Mouse (Mus musculus) C2C12 (cell line): ENCODE results near the gene Faap100. TPM values are rescaled to one million over a fixed set of nuclear protein-coding genes. Genes with fewer than 3 reads are reported as not detected.

Experiments
- H3K27me3 ChIP-seq: one replicate; pipeline ENCODE4 v1.6.1; 2011; ENCODE audit not compliant: control insufficient read depth, insufficient read depth, insufficient read length
- H3K36me3 ChIP-seq: one replicate; pipeline ENCODE4 v1.6.1; 2011; ENCODE audit not compliant: control insufficient read depth, insufficient read depth
- H3K4me3 ChIP-seq: one replicate; pipeline ENCODE4 v1.5.1; 2011; ENCODE audit warnings: mild to moderate bottlenecking, control low read depth; ENCODE audit not compliant: poor library complexity, insufficient read depth, severe bottlenecking
- H3K79me2 ChIP-seq: one replicate; pipeline ENCODE4 v1.6.1; 2011; ENCODE audit not compliant: control insufficient read depth, insufficient read depth
- H3K79me3 ChIP-seq: one replicate; pipeline ENCODE4 v1.6.1; 2011; ENCODE audit warnings: low read depth, control low read depth
- H3ac ChIP-seq: one replicate; pipeline ENCODE3; 2011; ENCODE audit warnings: low read depth; ENCODE audit not compliant: control insufficient read depth, insufficient read length
- CEBPB ChIP-seq: IDR thresholded peaks from one replicate; pipeline ENCODE4 v1.6.1; 2011; ENCODE audit warnings: low read depth, mild to moderate bottlenecking, control low read depth, moderate library complexity
- CTCF ChIP-seq: IDR thresholded peaks from one replicate; pipeline ENCODE4 v1.5.1; 2011; ENCODE audit not compliant: control insufficient read depth, insufficient read depth, insufficient read length
- FOSL1 ChIP-seq: IDR thresholded peaks from one replicate; pipeline ENCODE4 v1.8.0; 2011; ENCODE audit warnings: mild to moderate bottlenecking, low read length; ENCODE audit not compliant: poor library complexity, insufficient read depth, severe bottlenecking
- MAX ChIP-seq: IDR thresholded peaks from one replicate; pipeline ENCODE4 v1.6.1; 2011; ENCODE audit warnings: mild to moderate bottlenecking, control low read depth
- MYOD1 ChIP-seq: IDR thresholded peaks from one replicate; pipeline ENCODE4 v1.6.1; 2011; ENCODE audit warnings: low read depth; ENCODE audit not compliant: control insufficient read depth, insufficient read length
- MYOG ChIP-seq: IDR thresholded peaks from one replicate; pipeline ENCODE4 v1.6.1; 2011; ENCODE audit not compliant: control insufficient read depth, insufficient read length; ENCODE audit errors: extremely low read depth
- USF1 ChIP-seq: IDR thresholded peaks from one replicate; pipeline ENCODE4 v1.6.1; 2011; ENCODE audit warnings: low read depth, mild to moderate bottlenecking, control low read depth, moderate library complexity
- polyA plus RNA-seq: library from polyadenylated mRNA; unstranded; fragments of >200 nt; fragmentation: generic; extraction: Trizol; gene quantifications from one replicate; pipeline ENCODE4 v1.2.1, GENCODE M21; 2012; ENCODE audit warnings: missing spikeins

Gene Faap100
- polyA plus RNA-seq, 1 experiment = 18.0 TPM

DNA sequence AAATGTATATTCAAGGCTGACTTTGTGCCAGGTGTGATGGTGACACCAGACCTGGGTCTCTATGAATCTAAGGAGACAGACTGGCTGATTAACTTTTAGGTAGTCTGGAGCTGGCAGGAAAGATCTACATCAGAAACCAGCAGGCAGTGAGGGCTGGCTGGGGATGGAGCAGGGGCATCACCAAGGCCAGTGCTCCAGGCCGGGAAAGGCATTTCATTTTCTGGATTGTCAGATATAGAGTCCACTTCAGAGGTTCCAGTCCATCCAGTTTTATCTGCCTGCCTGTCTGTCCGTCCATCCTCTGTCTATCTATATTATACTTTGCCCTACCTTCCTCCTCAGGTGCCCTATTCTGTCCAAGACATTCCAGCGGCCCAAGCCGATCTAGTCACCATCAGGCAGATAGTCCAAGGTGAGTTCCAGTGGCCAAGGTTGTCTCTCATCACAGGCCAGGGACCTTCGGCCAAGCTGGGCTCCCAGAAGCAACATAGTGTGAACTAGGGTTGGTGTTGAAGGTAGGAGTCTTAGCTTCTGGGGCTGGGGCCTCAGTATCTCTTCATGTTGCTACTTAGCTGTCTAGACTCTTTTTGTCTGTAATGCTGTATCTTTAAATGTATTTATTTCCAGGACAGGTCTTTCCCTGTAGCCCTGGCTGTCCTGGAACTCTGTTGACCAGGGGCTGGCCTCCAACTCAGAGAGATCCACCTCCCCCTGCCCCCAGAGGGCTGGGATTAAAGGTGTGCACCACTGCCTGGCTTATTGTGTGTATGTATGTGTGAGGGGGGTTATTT is 34.9 kb downstream of the Faap100 start:
- Histone ChIP-seq H3K36me3 (peaks cover 21% of the 10 kb centered on the region), H3K27me3 (no peaks in the 10 kb centered on the region), H3K79me2 (peaks cover 34% of the 10 kb centered on the region), H3K4me3 (no peak overlapping the region), H3ac (no peak overlapping the region), H3K79me3 (peaks cover 21% of the 10 kb centered on the region)
- no peak for TF ChIP-seq MYOD1
- TF ChIP-seq USF1 = no peak
- no peak for TF ChIP-seq CEBPB
- no peak for TF ChIP-seq CTCF
- no peak for TF ChIP-seq MYOG
- TF ChIP-seq FOSL1 = no peak
- TF ChIP-seq MAX = no peak

DNA sequence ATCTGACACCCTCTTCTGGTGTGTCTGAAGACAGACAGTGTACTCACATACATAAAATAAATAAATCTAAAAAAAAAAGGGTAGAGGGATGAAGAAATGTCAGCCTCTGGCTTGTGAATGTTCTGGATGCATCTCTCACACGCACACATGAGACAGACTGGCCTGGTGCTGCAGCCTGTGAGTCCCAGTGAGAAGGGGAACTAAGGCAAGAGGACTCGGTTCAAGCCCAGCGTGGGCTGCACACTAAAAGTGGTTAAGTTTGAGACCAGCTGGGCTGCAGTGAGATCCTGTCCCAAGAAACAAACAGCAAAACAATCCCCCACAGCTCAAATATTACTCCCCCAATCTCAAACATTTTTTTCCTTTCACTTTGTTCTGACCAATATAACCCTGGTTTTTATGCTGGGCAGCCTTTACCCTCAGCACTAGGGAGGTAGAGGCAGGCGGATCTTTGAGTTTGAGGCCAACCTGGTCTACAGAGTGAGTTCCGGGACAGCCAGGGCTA is 35.9 kb downstream of the Faap100 start:
- no peak overlapping the region for H3K4me3 ChIP-seq
- TF ChIP-seq CEBPB (no peak), FOSL1 (no peak), MYOG (no peak), MAX (no peak), CTCF (no peak), USF1 (no peak), MYOD1 (no peak)

DNA sequence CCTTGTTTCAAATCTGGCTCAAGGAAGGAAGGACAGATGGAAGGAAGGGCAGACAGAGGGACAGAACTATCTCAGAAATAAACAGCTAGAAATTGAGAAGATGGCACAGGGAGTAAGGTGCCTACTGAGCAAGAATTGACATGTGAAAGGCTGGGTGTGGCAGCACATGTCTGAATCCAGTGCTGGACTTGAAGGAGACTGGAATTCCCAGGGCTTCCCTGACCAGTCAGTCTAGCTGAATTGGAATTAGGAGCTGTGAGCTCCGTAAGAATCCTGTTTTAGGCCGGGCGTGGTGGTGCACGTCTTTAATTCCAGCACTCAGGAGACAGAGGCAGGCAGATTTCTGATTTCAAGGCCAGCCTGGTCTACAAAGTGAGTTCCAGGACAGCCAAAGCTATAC is 36.9 kb downstream of the Faap100 start:
- Histone ChIP-seq H3ac (no peak overlapping the region), H3K36me3 (peaks cover 12% of the 10 kb centered on the region), H3K79me3 (peaks cover 11% of the 10 kb centered on the region), H3K79me2 (peaks cover 14% of the 10 kb centered on the region), H3K27me3 (no peaks in the 10 kb centered on the region), H3K4me3 (no peak overlapping the region)
- TF ChIP-seq CEBPB = no peak
- no peak for TF ChIP-seq MAX
- TF ChIP-seq MYOD1 = no peak
- TF ChIP-seq CTCF = no peak
- TF ChIP-seq USF1 = no peak
- no peak for TF ChIP-seq FOSL1
- TF ChIP-seq MYOG = no peak

More for the DNA sequence above, 35.9 kb downstream of the Faap100 start:
- H3K79me2 ChIP-seq = peaks cover 24% of the 10 kb centered on the region
- H3K27me3 ChIP-seq = no peaks in the 10 kb centered on the region
- peaks cover 21% of the 10 kb centered on the region for H3K36me3 ChIP-seq
- H3ac ChIP-seq = no peak overlapping the region
- H3K79me3 ChIP-seq = peaks cover 18% of the 10 kb centered on the region

DNA sequence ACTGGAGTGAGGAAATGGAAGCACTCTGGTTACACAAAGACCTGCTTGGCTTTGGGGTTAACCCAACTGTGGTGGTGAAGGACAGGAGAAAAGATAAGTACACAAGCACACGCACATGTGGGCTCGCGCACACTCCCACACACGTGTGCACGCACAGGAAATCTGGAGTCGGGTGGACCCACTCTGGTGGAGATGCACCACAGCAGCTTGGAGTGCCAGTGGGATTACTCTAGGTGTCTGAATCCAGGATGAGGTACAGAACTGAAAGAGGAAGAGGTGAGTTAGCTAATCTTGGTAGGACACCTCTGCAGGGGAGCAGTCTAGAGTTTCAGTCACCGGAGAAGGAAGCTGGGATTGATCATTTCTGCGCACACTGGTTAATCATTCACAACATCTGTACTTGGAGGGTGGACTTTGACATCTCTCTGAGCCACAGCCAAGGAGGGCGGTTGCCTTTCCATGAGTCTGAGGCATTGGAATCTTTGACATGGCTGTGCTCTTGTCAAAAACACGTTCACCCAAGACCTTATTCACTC is 38.5 kb downstream of the Faap100 start:
- H3K4me3 ChIP-seq = no peak overlapping the region
- H3K79me3 ChIP-seq = peaks cover 2% of the 10 kb centered on the region
- H3ac ChIP-seq = no peak overlapping the region
- H3K36me3 ChIP-seq = peaks cover 2% of the 10 kb centered on the region
- H3K27me3 ChIP-seq = no peaks in the 10 kb centered on the region
- TF ChIP-seq CEBPB (no peak), MYOG (no peak), MYOD1 (no peak), USF1 (no peak), FOSL1 (no peak), CTCF (no peak), MAX (no peak)
- peaks cover 2% of the 10 kb centered on the region for H3K79me2 ChIP-seq

DNA sequence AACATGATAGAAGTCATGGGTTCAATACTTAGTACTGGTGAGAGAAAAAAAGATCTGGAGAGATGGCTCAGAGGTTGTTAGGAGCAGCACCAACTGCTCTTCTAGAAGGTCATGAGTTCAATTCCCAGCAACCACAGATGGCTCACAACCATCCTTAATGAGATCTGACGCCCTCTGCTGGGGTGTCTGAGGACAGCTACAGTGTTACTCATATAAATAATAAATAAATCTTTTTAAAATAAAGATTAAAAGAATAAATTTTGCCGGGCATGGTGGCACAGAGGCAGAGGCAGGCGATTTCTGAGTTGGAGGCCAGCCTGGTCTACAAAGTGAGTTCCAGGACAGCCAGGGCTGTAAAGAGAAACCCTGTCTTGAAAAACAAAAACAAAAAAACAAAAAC is 39.8 kb downstream of the Faap100 start:
- no peaks in the 10 kb centered on the region for H3K27me3 ChIP-seq
- H3K79me3 ChIP-seq = no peaks in the 10 kb centered on the region
- no peaks in the 10 kb centered on the region for H3K79me2 ChIP-seq
- TF ChIP-seq MYOD1 = no peak
- TF ChIP-seq CTCF = no peak
- no peak for TF ChIP-seq MAX
- no peak for TF ChIP-seq FOSL1
- TF ChIP-seq MYOG = no peak
- no peak for TF ChIP-seq CEBPB
- H3K4me3 ChIP-seq = no peak overlapping the region
- no peaks in the 10 kb centered on the region for H3K36me3 ChIP-seq
- no peak overlapping the region for H3ac ChIP-seq
